9 mouse cellular contexts compared by ENCODE assay signal in genomic region chr2:24047551-24048479, GRCm38 (mm10). TPM values are rescaled to one million over a fixed set of nuclear protein-coding genes. Genes with fewer than 3 reads are reported as not detected.
DNase-seq lines count a peak whose midpoint lies in the region; ATAC-seq and TF ChIP-seq lines count a peak whose summit lies in the region.
"Had no signal": no experiment of that assay in that cellular context is flagged by ENCODE, and none has a peak within 500 bp of the region (broad histone marks: within the 10 kb centered on the region; RNA-seq: fewer than 3 reads in every experiment).

No protein-coding gene starts in this region.

- no peak for ATAC-seq in kidney, embryonic 15.5 days (replicated peaks; ENCODE audit: low FRiP score)
- ATAC-seq in embryonic facial prominence, embryonic 12.5 days (ENCODE audit: insufficient number of reproducible peaks, insufficient read depth, low FRiP score, low TSS enrichment), result no peak
- no peak for ATAC-seq in intestine, embryonic 15.5 days
- peak; percentile 38; the same call in 1 of the 2 replicates for ATAC-seq in midbrain, postnatal 0 days (ENCODE audit: low FRiP score)

- H3K36me3 ChIP-seq in kidney, embryonic 15.5 days, result no peaks in the 10 kb centered on the region
- no peaks in the 10 kb centered on the region for H3K36me3 ChIP-seq in embryonic facial prominence, embryonic 12.5 days
- H3K36me3 ChIP-seq in intestine, embryonic 15.5 days, result no peaks in the 10 kb centered on the region
- H3K36me3 ChIP-seq in midbrain, postnatal 0 days (ENCODE audit: insufficient read depth, low read length), result no peaks in the 10 kb centered on the region
- H3K36me3 ChIP-seq: G1E had no signal

- no peak for TF ChIP-seq CTCF in midbrain, postnatal 0 days (IDR thresholded peaks at IDR 0.05)

- no peak overlapping the region for H3K27ac ChIP-seq in kidney, embryonic 15.5 days
- H3K27ac ChIP-seq in embryonic facial prominence, embryonic 12.5 days, result no peak overlapping the region
- H3K27ac ChIP-seq in intestine, embryonic 15.5 days, result no peak overlapping the region
- H3K27ac ChIP-seq in midbrain, postnatal 0 days (ENCODE audit: low read depth, low read length), result peak overlapping the region; percentile 78; the same call in 1 of the 2 replicates

- H3K4me2 ChIP-seq in kidney, embryonic 15.5 days, result peak overlapping the region; percentile 58
- H3K4me2 ChIP-seq in embryonic facial prominence, embryonic 12.5 days (replicated peaks), result peak overlapping the region; percentile 49
- peak overlapping the region; percentile 53 for H3K4me2 ChIP-seq in intestine, embryonic 15.5 days (replicated peaks)
- H3K4me2 ChIP-seq in midbrain, postnatal 0 days (ENCODE audit: low read depth, low read length, poor library complexity, severe bottlenecking), result peak overlapping the region; percentile 61

- no peak for DNase-seq in kidney, adult 8-10 months
- DNase-seq in midbrain, postnatal 0 days (ENCODE audit: low spot score), result peak; percentile 2
- no peak for DNase-seq in cerebellum, adult 11 months
- no peak for DNase-seq in left cerebral cortex, postnatal 25 days (ENCODE audit: low spot score in 2 of 2)
- DNase-seq in left cerebral cortex, postnatal 4 days, result no peak

- peak overlapping the region; percentile 40 for H3K4me3 ChIP-seq in kidney, embryonic 15.5 days (replicated peaks)
- H3K4me3 ChIP-seq in embryonic facial prominence, embryonic 12.5 days, result peak overlapping the region; percentile 22
- H3K4me3 ChIP-seq in intestine, embryonic 15.5 days (replicated peaks), result peak overlapping the region; percentile 27
- H3K4me3 ChIP-seq in midbrain, postnatal 0 days (ENCODE audit: low read depth, low read length), result peak overlapping the region; percentile 45

- intact Hi-C loops in left cerebral cortex, postnatal 25 days (cut with DNase I), result no loop called here
- intact Hi-C loops in left cerebral cortex, postnatal 4 days (cut with DNase I), result loop anchor here (5.0 kb wide), 1 partner anchor 476 kb away; the partner anchor contains the start of gene Spopl

- H3K9ac ChIP-seq in kidney, embryonic 15.5 days, result 0 out of 2 replicates have a peak overlapping the region, but pooled peaks have one; percentile 23
- 0 out of 2 replicates have a peak overlapping the region, but pooled peaks have one; percentile 21 for H3K9ac ChIP-seq in embryonic facial prominence, embryonic 12.5 days
- H3K9ac ChIP-seq in intestine, embryonic 15.5 days, result no peak overlapping the region
- H3K9ac ChIP-seq in midbrain, postnatal 0 days (replicated peaks; ENCODE audit: low read length, poor library complexity, severe bottlenecking), result peak overlapping the region; percentile 54

- no peaks in the 10 kb centered on the region for H3K27me3 ChIP-seq in kidney, embryonic 15.5 days
- H3K27me3 ChIP-seq in embryonic facial prominence, embryonic 12.5 days, result no peaks in the 10 kb centered on the region
- no peaks in the 10 kb centered on the region for H3K27me3 ChIP-seq in intestine, embryonic 15.5 days (replicated peaks)
- no peaks in the 10 kb centered on the region for H3K27me3 ChIP-seq in midbrain, postnatal 0 days (ENCODE audit: insufficient read depth, low read length)

- 0 out of 2 replicates have a peak, but pooled peaks cover 3% of the 10 kb centered on the region for H3K4me1 ChIP-seq in kidney, embryonic 15.5 days
- no peaks in the 10 kb centered on the region for H3K4me1 ChIP-seq in embryonic facial prominence, embryonic 12.5 days
- no peaks in the 10 kb centered on the region for H3K4me1 ChIP-seq in intestine, embryonic 15.5 days (replicated peaks)
- no peaks in the 10 kb centered on the region for H3K4me1 ChIP-seq in midbrain, postnatal 0 days (ENCODE audit: insufficient read depth, low read length)

- no peaks in the 10 kb centered on the region for H3K9me3 ChIP-seq in kidney, embryonic 15.5 days (replicated peaks)
- H3K9me3 ChIP-seq in embryonic facial prominence, embryonic 12.5 days, result no peaks in the 10 kb centered on the region
- no peaks in the 10 kb centered on the region for H3K9me3 ChIP-seq in intestine, embryonic 15.5 days
- no peaks in the 10 kb centered on the region for H3K9me3 ChIP-seq in midbrain, postnatal 0 days (ENCODE audit: low read length)
- H3K9me3 ChIP-seq: G1E had no signal

- 64% methylated on average over 6 of the region's 6 CpGs for WGBS in kidney, embryonic 15.5 days
- 57% methylated on average over 6 of the region's 6 CpGs for WGBS in embryonic facial prominence, embryonic 12.5 days
- WGBS in intestine, embryonic 15.5 days, result 62% methylated on average over 6 of the region's 6 CpGs
- 15% methylated on average over 6 of the region's 6 CpGs for WGBS in midbrain, postnatal 0 days

RNA-seq across cellular contexts. Expression of gene Hnmt, which starts 1.4 kb away (rescaled TPM):
- polyA plus RNA-seq in kidney, embryonic 15.5 days (2015; fragmentation: Nextera tagmentation; extraction: Ambion mirVana), result 1.5 and 2.0 TPM in 2 replicates
- polyA plus RNA-seq in embryonic facial prominence, embryonic 12.5 days (2016; fragmentation: Nextera tagmentation; extraction: Ambion mirVana), result 1.3 and 1.8 TPM in 2 replicates
- polyA plus RNA-seq in intestine, embryonic 15.5 days (2015; fragmentation: Nextera tagmentation; extraction: Ambion mirVana), result 2.1 and 2.2 TPM in 2 replicates
- 16.1 and 19.7 TPM in 2 replicates for total RNA-seq in midbrain, postnatal 0 days (2014; rRNA removed)
- polyA plus RNA-seq in midbrain, postnatal 0 days (2015; fragmentation: Nextera tagmentation; extraction: Ambion mirVana), result 22.9 and 27.9 TPM in 2 replicates
- 10 to 100 TPM; 21.3 to 23.5 TPM for total RNA-seq in left cerebral cortex, postnatal 25 days (2021)
- total RNA-seq in left cerebral cortex, postnatal 4 days (2021), result 10 to 100 TPM; 16.6 to 17.5 TPM
- total RNA-seq: G1E had no signal
- polyA plus RNA-seq: G1E had no signal

RNA-seq across cellular contexts. Expression of gene Tbpl2, which starts 48.6 kb away (rescaled TPM):
- polyA plus RNA-seq in kidney, embryonic 15.5 days (2015; fragmentation: Nextera tagmentation; extraction: Ambion mirVana), result not detected in 2 replicates
- not detected in 2 replicates for polyA plus RNA-seq in embryonic facial prominence, embryonic 12.5 days (2016; fragmentation: Nextera tagmentation; extraction: Ambion mirVana)
- polyA plus RNA-seq in intestine, embryonic 15.5 days (2015; fragmentation: Nextera tagmentation; extraction: Ambion mirVana), result not detected in 2 replicates
- total RNA-seq in midbrain, postnatal 0 days (2014; rRNA removed), result not detected in 2 replicates
- not detected in 2 replicates for polyA plus RNA-seq in midbrain, postnatal 0 days (2015; fragmentation: Nextera tagmentation; extraction: Ambion mirVana)
- not detected for total RNA-seq in left cerebral cortex, postnatal 25 days (2021)
- total RNA-seq in left cerebral cortex, postnatal 4 days (2021), result not detected
- total RNA-seq: G1E had no signal
- polyA plus RNA-seq: G1E had no signal
